Mouse (Mus musculus) liver, postnatal 0 days (tissue): ENCODE data around the gene Anks1b. TPM values are rescaled to one million over a fixed set of nuclear protein-coding genes. Genes with fewer than 3 reads are reported as not detected.

ENCODE experiments used
- ATAC-seq: fragments of 200-750 bp; cut with Nextera tagmentation; 2 replicates; pipeline ENCODE4 v1.8.0; 2017; ENCODE audit warnings: mild to moderate bottlenecking, moderate library complexity
- DNase-seq: peaks from one replicate; pipeline ENCODE4 v3.0.0-alpha.2; 2016
- H3K27ac ChIP-seq: fragments of 300-500 bp; sonication (generic); 2 replicates; pipeline ENCODE4 v1.5.1; 2014; ENCODE audit warnings: antibody characterized with exemption, moderate library complexity, mild to moderate bottlenecking, low read depth
- H3K27me3 ChIP-seq: fragments of 300-500 bp; sonication (generic); 2 replicates; pipeline ENCODE4 v1.6.1; 2014; ENCODE audit warnings: low read length, control low read depth, mixed read lengths; ENCODE audit not compliant: insufficient read depth
- H3K36me3 ChIP-seq: fragments of 300-500 bp; sonication (generic); replicated peaks from 2 replicates; pipeline ENCODE4 v1.6.1; 2014; ENCODE audit warnings: mild to moderate bottlenecking, control low read depth, low read length, moderate library complexity, mixed read lengths; ENCODE audit not compliant: insufficient read depth
- H3K4me1 ChIP-seq: fragments of 300-500 bp; sonication (generic); 2 replicates; pipeline ENCODE4 v1.6.1; 2014; ENCODE audit warnings: antibody characterized with exemption, mild to moderate bottlenecking, control low read depth; ENCODE audit not compliant: insufficient read depth
- H3K4me2 ChIP-seq: fragments of 300-500 bp; sonication (generic); 2 replicates; pipeline ENCODE4 v1.6.1; 2014; ENCODE audit warnings: low read depth, mild to moderate bottlenecking, low read length, moderate library complexity, mixed read lengths
- H3K4me3 ChIP-seq: fragments of 300-500 bp; sonication (generic); 2 replicates; pipeline ENCODE4 v1.5.1; 2014; ENCODE audit warnings: low read depth, low read length
- H3K9ac ChIP-seq: fragments of 300-500 bp; sonication (generic); replicated peaks from 2 replicates; pipeline ENCODE4 v1.6.1; 2014; ENCODE audit warnings: mild to moderate bottlenecking, moderate library complexity
- H3K9me3 ChIP-seq: fragments of 300-500 bp; sonication (generic); 2 replicates; pipeline ENCODE4 v1.6.1; 2016; ENCODE audit warnings: mild to moderate bottlenecking, control low read depth, low read length, mixed read lengths
- CTCF ChIP-seq: sonication (generic); IDR thresholded peaks from 2 replicates; pipeline ENCODE4 v1.5.1; 2016; ENCODE audit warnings: antibody characterized with exemption, low read depth
- EP300 ChIP-seq: IDR thresholded peaks from 2 replicates; pipeline ENCODE4 v1.6.1; 2016; ENCODE audit warnings: antibody characterized with exemption, low read depth, mild to moderate bottlenecking
- WGBS: fragments of 180-500 bp; shearing (Covaris S2); extraction: QIAGEN DNeasy Blood & Tissue Kit; methylation state at CpG from one replicate; pipeline ENCODE4 v1.1.7; 2014; ENCODE audit not compliant: insufficient replicate concordance; 5-methylcytosine and 5-hydroxymethylcytosine counted together
- polyA plus RNA-seq: library from polyadenylated mRNA; unstranded; fragments of >200 nt; fragmentation: Nextera tagmentation; extraction: Ambion mirVana; gene quantifications from 2 replicates; pipeline ENCODE4 v1.2.1, GENCODE M21; 2015

Anks1b gene
- polyA plus RNA-seq, 1 experiment from 2014 or later, result not detected

GRCm38 (mm10) chr10:89850951-89851350 lies 22.4 kb upstream of the Anks1b start:
- TF ChIP-seq CTCF (no peak), EP300 (no peak)
- Histone ChIP-seq H3K4me3 (no peak overlapping the region), H3K27ac (no peak overlapping the region), H3K4me1 (no peaks in the 10 kb centered on the region), H3K9ac (no peak overlapping the region), H3K36me3 (no peaks in the 10 kb centered on the region), H3K27me3 (no peaks in the 10 kb centered on the region), H3K9me3 (0 out of 2 replicates have a peak, but pooled peaks cover 2% of the 10 kb centered on the region), H3K4me2 (no peak overlapping the region)
- DNase-seq (no peak), ATAC-seq (no peak)
- WGBS, result 77% methylated on average over 6 of the region's 6 CpGs

GRCm38 (mm10) chr10:89855251-89855875 lies 17.9 kb upstream of the Anks1b start:
- Histone ChIP-seq H3K4me2 (no peak overlapping the region), H3K9me3 (no peaks in the 10 kb centered on the region), H3K27me3 (no peaks in the 10 kb centered on the region), H3K27ac (no peak overlapping the region), H3K4me3 (no peak overlapping the region), H3K9ac (no peak overlapping the region), H3K4me1 (no peaks in the 10 kb centered on the region), H3K36me3 (no peaks in the 10 kb centered on the region)
- TF ChIP-seq EP300 (no peak), CTCF (no peak)
- no peak for ATAC-seq
- DNase-seq, result no peak
- 78% methylated on average over 5 of the region's 5 CpGs for WGBS

- Histone ChIP-seq H3K4me1 (no peaks in the 10 kb centered on the region), H3K36me3 (no peaks in the 10 kb centered on the region), H3K4me2 (no peak overlapping the region), H3K9me3 (no peaks in the 10 kb centered on the region), H3K4me3 (no peak overlapping the region), H3K9ac (no peak overlapping the region), H3K27me3 (no peaks in the 10 kb centered on the region), H3K27ac (no peak overlapping the region)
- DNase-seq (no peak), ATAC-seq (no peak)
- TF ChIP-seq EP300 (no peak), CTCF (no peak)
- 83% methylated on average over 7 of the region's 7 CpGs for WGBS
Measured at GRCm38 (mm10) chr10:89856286-89856685, 17.0 kb upstream of the Anks1b start.

- no peaks in the 10 kb centered on the region for H3K9me3 ChIP-seq
- 0 out of 2 replicates have a peak, but pooled peaks cover under 1% of the 10 kb centered on the region for H3K4me1 ChIP-seq
- 71% methylated on average over 4 of the region's 4 CpGs for WGBS
- H3K9ac ChIP-seq, result no peak overlapping the region
- DNase-seq, result no peak
- no peak for TF ChIP-seq EP300
- no peak for TF ChIP-seq CTCF
- no peak overlapping the region for H3K4me3 ChIP-seq
- no peaks in the 10 kb centered on the region for H3K36me3 ChIP-seq
- no peak for ATAC-seq
- no peak overlapping the region for H3K4me2 ChIP-seq
- H3K27ac ChIP-seq, result no peak overlapping the region
- H3K27me3 ChIP-seq, result peaks cover 18% of the 10 kb centered on the region
Measured at GRCm38 (mm10) chr10:89868211-89868610, 5.1 kb upstream of the Anks1b start.

- Histone ChIP-seq H3K4me1 (0 out of 2 replicates have a peak, but pooled peaks cover 2% of the 10 kb centered on the region), H3K9ac (no peak overlapping the region), H3K36me3 (no peaks in the 10 kb centered on the region), H3K9me3 (no peaks in the 10 kb centered on the region), H3K27me3 (peaks cover 24% of the 10 kb centered on the region), H3K27ac (no peak overlapping the region), H3K4me3 (no peak overlapping the region), H3K4me2 (no peak overlapping the region)
- 47% methylated on average over 3 of the region's 3 CpGs for WGBS
- ATAC-seq (no peak), DNase-seq (no peak)
- no peak for TF ChIP-seq EP300
- TF ChIP-seq CTCF, result no peak
Measured at GRCm38 (mm10) chr10:89868836-89869235, 4.5 kb upstream of the Anks1b start.

- 0 out of 2 replicates have a peak, but pooled peaks cover 2% of the 10 kb centered on the region for H3K4me1 ChIP-seq
- peak; percentile 17 for DNase-seq
- 0% methylated on average over 16 of the region's 56 CpGs for WGBS
- no peak overlapping the region for H3K9ac ChIP-seq
- no peak for ATAC-seq
- no peaks in the 10 kb centered on the region for H3K9me3 ChIP-seq
- H3K27ac ChIP-seq, result no peak overlapping the region
- peak overlapping the region; percentile 71 for H3K4me2 ChIP-seq
- peaks cover 29% of the 10 kb centered on the region for H3K27me3 ChIP-seq
- no peak for TF ChIP-seq CTCF
- no peak for TF ChIP-seq EP300
- no peaks in the 10 kb centered on the region for H3K36me3 ChIP-seq
- peak overlapping the region; percentile 33 for H3K4me3 ChIP-seq
Measured at GRCm38 (mm10) chr10:89872501-89873145, 686 bp upstream of the Anks1b start.
